Mouse (Mus musculus): ENCODE measurements around the gene Dnajb3.

GRCm38 (mm10) chr1:88214462-88214952 is 8.9 kb upstream of the Dnajb3 start:
- TF ChIP-seq CTCF (IDR thresholded peaks at IDR 0.05; ENCODE audit: insufficient read depth, low read depth, low read length) (no peak), POLR2A (IDR thresholded peaks at IDR 0.05; ENCODE audit: insufficient read depth, low read depth, low read length) (no peak)
